Mouse (Mus musculus) adrenal gland, postnatal 25 days (tissue): ENCODE data around the gene Gm8334. TPM values are rescaled to one million over a fixed set of nuclear protein-coding genes. Genes with fewer than 3 reads are reported as not detected.
"Not testable (repeated sequence)": the region's sequence is repeated elsewhere in the genome, so short reads cannot be mapped to it uniquely, and the experiment has no call there.

ENCODE experiments used
- DNase-seq: peaks from one replicate; pipeline ENCODE4 v3.0.0; 2021; ENCODE audit warnings: mixed read lengths
- long read RNA-seq: library from polyadenylated mRNA; stranded (forward); transcript quantifications from one replicate; pipeline ENCODE4 v2.0.0, GENCODE M21; 2021
- total RNA-seq: library from RNA; stranded (reverse); gene quantifications from 2 replicates; pipeline ENCODE4 v1.2.3, GENCODE M21; 2021

The Gm8334 gene
- total RNA-seq: not detected in 2 replicates
- long read RNA-seq: 0 reads

DNA sequence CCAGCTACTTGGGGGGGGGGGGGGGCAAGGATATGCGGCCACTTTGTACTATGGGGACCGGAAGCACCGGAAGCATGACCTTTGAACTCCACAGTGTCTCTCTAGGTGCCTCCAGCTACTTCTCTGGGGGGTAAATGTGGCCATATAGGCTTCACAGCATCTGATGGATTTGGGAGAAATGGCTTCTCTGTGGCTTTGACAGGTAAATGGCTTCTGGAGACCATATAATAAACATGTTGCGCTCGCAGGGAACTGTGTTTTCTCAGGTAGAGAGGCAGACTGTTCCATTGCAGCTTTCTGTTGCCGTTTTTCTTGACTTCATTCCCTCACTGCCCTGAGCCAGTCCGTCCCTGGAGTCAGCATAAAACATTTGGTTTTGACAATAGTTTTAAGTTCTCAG, at the start of gene Gm8334:
Gene Gm8334 (minus strand): TSS at position 101 of the 400 bp plus-strand sequence.
- DNase-seq: not testable (repeated sequence)

DNA sequence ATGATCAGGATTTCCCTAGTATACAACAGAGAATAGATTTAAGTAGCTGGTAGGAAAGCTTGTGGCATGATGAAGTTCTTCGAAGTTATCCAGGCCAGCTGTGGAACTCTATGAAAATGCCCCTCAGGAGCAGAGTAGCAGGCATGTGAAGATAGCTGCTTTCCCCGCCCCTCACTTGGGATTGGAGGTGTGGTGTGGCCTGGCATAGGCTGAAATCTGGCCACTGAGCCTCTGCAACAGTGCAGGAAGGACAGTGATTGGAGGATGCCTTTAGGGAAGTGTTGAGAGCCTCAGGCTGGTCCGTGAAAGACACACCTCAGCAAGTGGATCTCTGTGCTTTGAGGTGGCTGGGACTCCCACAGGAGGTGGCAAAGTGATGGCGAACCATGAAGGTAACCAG, 48.3 kb upstream of the Gm8334 start, which contains the start of gene Gm15127:
Gene Gm15127 (plus strand): TSS at position 301 of the 400 bp plus-strand sequence.
- not testable (repeated sequence) for DNase-seq

Other genes with a start within 250 kb of the Gm8334 start
- not detected in 2 replicates for gene Gm15114, start 126.2 kb downstream of the Gm8334 start, total RNA-seq
- not detected in 2 replicates for gene Gm15127, start 48.4 kb upstream of the Gm8334 start, total RNA-seq
- gene Luzp4, start 242.5 kb upstream of the Gm8334 start, total RNA-seq: not detected in 2 replicates